Mouse (Mus musculus) neural tube, embryonic 12.5 days (tissue): ENCODE measurements at regions not wholly inside any gene's neighbourhood (a gene's known extent, or its start where the extent isn't known, plus 50 kb on each side); places are given as distances from the start of the nearest gene placed in this dataset.
A peak's percentile ranks its signal among the peaks of the same experiment; 100 is the strongest.

ENCODE experiments used
- ATAC-seq: fragments of 200-750 bp; cut with Nextera tagmentation; 2 replicates; pipeline ENCODE4 v1.8.0; 2017; ENCODE audit warnings: low read depth, mild to moderate bottlenecking, moderate TSS enrichment, moderate library complexity; ENCODE audit not compliant: low FRiP score
- H3K27ac ChIP-seq: fragments of 300-500 bp; sonication (generic); 2 replicates; pipeline ENCODE4 v1.5.1; 2016
- H3K27me3 ChIP-seq: fragments of 300-500 bp; sonication (generic); replicated peaks from 2 replicates; pipeline ENCODE4 v1.6.1; 2016; ENCODE audit warnings: mild to moderate bottlenecking
- H3K36me3 ChIP-seq: fragments of 300-500 bp; sonication (generic); 2 replicates; pipeline ENCODE4 v1.6.1; 2016; ENCODE audit warnings: mild to moderate bottlenecking
- H3K4me1 ChIP-seq: fragments of 300-500 bp; sonication (generic); 2 replicates; pipeline ENCODE4 v1.6.1; 2016
- H3K4me2 ChIP-seq: fragments of 300-500 bp; sonication (generic); replicated peaks from 2 replicates; pipeline ENCODE4 v1.6.1; 2016; ENCODE audit warnings: mild to moderate bottlenecking
- H3K4me3 ChIP-seq: fragments of 300-500 bp; sonication (generic); 2 replicates; pipeline ENCODE4 v1.5.1; 2016
- H3K9ac ChIP-seq: fragments of 300-500 bp; sonication (generic); 2 replicates; pipeline ENCODE4 v1.6.1; 2016; ENCODE audit warnings: mild to moderate bottlenecking
- H3K9me3 ChIP-seq: fragments of 300-500 bp; sonication (generic); 2 replicates; pipeline ENCODE4 v1.6.1; 2016; ENCODE audit warnings: mild to moderate bottlenecking
- WGBS: fragments of 180-500 bp; shearing (Covaris S2); methylation state at CpG from one replicate; pipeline ENCODE4 v1.1.7; 2016; 5-methylcytosine and 5-hydroxymethylcytosine counted together

DNA sequence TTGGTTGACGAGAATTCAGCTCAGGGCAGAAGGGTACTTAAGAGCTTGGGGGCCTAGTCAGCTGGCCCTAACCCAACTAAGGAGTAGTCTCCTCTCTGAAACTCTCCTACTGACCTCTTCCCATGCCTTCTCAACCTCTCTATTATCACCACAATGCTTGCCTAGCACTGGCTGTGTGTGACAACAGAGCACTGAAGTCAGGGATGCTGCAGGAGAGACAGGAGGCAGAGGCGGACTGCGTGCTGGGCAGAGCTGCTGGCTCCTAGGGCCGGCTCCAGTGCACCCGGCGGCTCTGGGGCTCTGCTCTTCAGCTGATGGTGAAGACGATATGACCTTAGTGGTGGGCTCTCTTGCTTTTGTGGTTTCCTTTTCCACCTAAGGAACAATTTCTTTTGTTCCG, 72.6 kb downstream of the Zfp36l2 start:
- 70% methylated on average over 8 of the region's 8 CpGs for WGBS
- ATAC-seq, result no peak

DNA sequence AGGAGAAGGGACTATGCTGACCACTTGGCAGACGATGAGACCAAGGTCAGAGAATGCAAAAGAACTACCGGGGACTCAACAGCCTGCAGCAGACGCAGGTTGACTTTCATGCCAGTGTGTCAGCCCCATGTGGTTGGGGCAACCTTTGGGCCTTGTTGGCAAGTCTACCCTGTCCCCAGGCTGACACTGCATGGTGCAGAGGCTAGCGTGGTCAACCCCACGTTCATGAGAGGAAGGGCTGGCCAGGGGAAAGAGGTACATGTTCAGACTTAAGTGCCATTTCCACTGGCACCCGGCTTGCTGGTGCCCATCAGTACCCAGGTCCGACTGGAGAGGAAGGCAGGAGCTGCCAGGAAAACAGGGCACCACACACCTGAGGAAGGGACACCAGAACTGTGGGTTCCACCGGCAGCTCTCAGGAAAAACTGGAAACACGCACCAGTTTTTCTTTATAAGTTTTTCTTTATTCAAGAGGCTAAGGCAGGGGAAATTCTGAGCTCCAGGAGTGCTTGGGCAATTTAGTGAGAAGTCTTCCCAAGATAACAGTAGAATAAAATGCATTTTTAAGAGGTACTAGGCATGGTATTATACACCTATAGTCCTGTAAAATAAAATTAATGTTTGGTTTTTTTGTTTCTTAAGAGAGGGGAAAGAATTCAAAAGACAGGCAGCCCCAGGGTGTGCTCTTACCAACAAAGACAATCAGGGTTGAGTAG, 73.3 kb downstream of the Zfp36l2 start:
- Histone ChIP-seq H3K27ac (no peak overlapping the region), H3K9ac (no peak overlapping the region), H3K4me3 (no peak overlapping the region), H3K36me3 (no peaks in the 10 kb centered on the region), H3K4me2 (no peak overlapping the region), H3K9me3 (no peaks in the 10 kb centered on the region), H3K4me1 (peaks cover 12% of the 10 kb centered on the region), H3K27me3 (no peaks in the 10 kb centered on the region)
- ATAC-seq, result no peak
- WGBS, result 73% methylated on average over 9 of the region's 9 CpGs

More for the DNA sequence above, 72.6 kb downstream of the Zfp36l2 start:
- no peak overlapping the region for H3K27ac ChIP-seq
- H3K4me1 ChIP-seq, result peaks cover 12% of the 10 kb centered on the region
- no peaks in the 10 kb centered on the region for H3K9me3 ChIP-seq
- H3K4me3 ChIP-seq, result no peak overlapping the region
- H3K27me3 ChIP-seq, result no peaks in the 10 kb centered on the region
- H3K4me2 ChIP-seq, result no peak overlapping the region
- no peaks in the 10 kb centered on the region for H3K36me3 ChIP-seq
- H3K9ac ChIP-seq, result no peak overlapping the region

DNA sequence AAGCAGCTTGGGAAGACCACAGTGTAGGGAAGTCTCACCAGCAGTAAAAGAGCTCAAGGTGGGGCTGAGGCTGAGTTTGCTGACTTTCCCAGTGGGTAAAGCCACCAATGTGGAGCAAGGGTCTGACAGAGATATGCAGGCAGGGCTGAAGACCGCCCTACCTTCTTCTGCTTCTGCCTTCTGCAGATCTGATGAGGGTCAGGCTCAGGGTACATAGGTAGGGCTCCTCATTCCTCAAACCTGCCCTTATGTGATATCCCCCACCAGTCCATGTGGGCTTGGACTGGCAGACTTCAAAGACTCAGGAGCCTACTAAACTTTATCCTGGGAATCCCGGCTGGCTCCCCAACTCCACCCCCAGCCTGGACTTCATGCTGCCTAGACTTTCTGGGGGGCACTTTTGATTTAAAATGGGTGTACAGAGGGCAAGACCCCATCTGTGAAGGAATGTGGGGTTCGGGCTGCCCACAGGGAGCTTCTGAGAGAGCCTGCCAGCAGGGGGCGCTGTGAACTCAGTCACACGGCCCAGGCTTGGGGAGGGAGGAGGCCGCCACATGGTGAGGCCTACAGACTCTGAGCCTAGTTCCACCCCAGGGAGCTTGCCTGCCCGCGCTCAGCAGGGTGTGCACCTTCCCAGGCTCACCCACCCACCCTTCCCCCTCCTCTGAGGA, 74.0 kb downstream of the Zfp36l2 start:
- H3K4me3 ChIP-seq, result no peak overlapping the region
- no peak overlapping the region for H3K9ac ChIP-seq
- ATAC-seq, result peak; percentile 61
- 19% methylated on average over 8 of the region's 8 CpGs for WGBS
- no peaks in the 10 kb centered on the region for H3K36me3 ChIP-seq
- no peaks in the 10 kb centered on the region for H3K9me3 ChIP-seq
- H3K27ac ChIP-seq, result no peak overlapping the region
- H3K4me2 ChIP-seq, result no peak overlapping the region
- H3K4me1 ChIP-seq, result peaks cover 12% of the 10 kb centered on the region
- H3K27me3 ChIP-seq, result no peaks in the 10 kb centered on the region

DNA sequence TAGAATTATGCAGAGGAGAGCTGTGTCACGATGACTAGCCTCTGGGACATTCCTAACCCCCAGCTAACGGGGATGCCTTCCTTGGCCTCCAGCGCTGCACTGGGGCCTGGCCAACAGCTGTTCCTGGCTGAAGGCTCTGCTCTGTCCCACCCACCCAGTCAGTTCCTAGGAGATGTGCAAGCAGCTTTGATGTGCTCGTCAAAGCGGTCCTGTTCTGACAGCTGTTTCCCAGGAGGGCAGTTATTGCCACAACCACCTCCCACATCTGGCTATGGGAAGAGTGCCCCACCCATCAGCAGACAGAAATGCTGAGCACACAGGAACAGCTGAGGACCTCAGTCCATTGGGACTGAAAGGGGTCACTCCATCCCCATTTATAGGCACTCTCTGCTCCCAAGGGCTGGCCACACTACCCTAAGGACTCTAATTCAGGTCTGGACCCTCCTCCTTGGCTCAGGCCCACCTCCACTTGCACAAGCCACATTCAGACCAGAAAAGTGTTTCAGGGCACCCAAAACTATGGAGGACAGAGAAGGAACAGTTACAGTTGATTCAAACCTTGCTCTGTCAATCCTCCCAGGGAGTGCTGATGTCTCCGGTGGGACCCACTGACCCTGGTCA, 75.2 kb downstream of the Zfp36l2 start:
- Histone ChIP-seq H3K36me3 (no peaks in the 10 kb centered on the region), H3K4me2 (no peak overlapping the region), H3K9me3 (no peaks in the 10 kb centered on the region), H3K27me3 (no peaks in the 10 kb centered on the region), H3K4me3 (no peak overlapping the region), H3K4me1 (peaks cover 9% of the 10 kb centered on the region), H3K27ac (no peak overlapping the region), H3K9ac (no peak overlapping the region)
- no peak for ATAC-seq
- 33% methylated on average over 6 of the region's 6 CpGs for WGBS

DNA sequence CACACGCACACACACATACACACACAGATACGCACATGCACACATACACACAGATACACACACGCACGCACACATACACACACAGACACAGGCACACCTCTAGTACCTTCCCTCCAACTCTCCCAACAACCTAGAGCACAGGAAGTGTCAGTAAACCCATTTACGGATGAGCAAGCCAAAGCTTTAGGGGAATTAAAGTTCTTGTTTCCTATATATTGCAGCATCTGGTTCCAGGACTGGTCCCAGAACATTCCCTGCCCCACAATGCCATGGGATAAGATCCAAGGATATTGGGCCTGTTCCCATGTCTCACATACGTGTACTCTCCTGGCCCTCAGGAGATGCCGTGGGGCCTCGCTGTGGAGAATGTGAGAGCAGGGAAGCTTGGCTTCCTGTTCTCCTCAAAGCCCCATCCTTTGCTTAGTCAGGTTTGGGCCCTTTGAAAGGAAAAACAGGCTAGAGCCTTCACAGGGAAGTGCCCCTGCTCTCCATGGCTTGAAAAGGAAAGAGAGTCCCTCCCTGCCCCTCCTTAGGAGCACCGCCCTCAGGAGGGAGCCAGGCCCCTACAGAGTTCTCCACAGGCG, 75.9 kb downstream of the Zfp36l2 start:
- no peak overlapping the region for H3K4me3 ChIP-seq
- H3K4me1 ChIP-seq, result peaks cover 11% of the 10 kb centered on the region
- no peaks in the 10 kb centered on the region for H3K27me3 ChIP-seq
- ATAC-seq, result no peak
- H3K4me2 ChIP-seq, result no peak overlapping the region
- WGBS, result 81% methylated on average over 10 of the region's 10 CpGs
- no peaks in the 10 kb centered on the region for H3K9me3 ChIP-seq
- no peak overlapping the region for H3K9ac ChIP-seq
- H3K27ac ChIP-seq, result no peak overlapping the region
- H3K36me3 ChIP-seq, result no peaks in the 10 kb centered on the region

DNA sequence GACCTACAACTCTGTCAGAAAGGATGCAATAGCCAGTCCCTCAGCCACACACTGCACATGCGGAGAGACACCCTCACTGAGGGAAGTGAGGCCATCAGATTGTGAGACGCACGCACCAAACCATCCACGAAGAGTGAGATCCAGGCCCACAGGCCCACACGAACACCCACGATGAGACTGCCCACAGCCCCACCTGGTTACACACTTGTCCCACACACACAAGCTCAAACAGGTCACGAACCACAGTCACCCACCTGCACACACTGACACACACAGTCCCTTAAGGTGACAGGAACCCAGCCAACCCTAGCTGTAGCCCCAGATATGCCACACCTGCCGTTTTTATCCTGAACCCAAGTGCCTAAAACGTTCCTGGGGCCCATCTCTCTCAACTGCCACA, 76.8 kb downstream of the Zfp36l2 start:
- Histone ChIP-seq H3K4me3 (no peak overlapping the region), H3K9me3 (no peaks in the 10 kb centered on the region), H3K36me3 (no peaks in the 10 kb centered on the region), H3K27me3 (no peaks in the 10 kb centered on the region), H3K4me1 (peaks cover 12% of the 10 kb centered on the region), H3K27ac (no peak overlapping the region), H3K4me2 (no peak overlapping the region), H3K9ac (no peak overlapping the region)
- no peak for ATAC-seq
- 85% methylated on average over 9 of the region's 9 CpGs for WGBS

DNA sequence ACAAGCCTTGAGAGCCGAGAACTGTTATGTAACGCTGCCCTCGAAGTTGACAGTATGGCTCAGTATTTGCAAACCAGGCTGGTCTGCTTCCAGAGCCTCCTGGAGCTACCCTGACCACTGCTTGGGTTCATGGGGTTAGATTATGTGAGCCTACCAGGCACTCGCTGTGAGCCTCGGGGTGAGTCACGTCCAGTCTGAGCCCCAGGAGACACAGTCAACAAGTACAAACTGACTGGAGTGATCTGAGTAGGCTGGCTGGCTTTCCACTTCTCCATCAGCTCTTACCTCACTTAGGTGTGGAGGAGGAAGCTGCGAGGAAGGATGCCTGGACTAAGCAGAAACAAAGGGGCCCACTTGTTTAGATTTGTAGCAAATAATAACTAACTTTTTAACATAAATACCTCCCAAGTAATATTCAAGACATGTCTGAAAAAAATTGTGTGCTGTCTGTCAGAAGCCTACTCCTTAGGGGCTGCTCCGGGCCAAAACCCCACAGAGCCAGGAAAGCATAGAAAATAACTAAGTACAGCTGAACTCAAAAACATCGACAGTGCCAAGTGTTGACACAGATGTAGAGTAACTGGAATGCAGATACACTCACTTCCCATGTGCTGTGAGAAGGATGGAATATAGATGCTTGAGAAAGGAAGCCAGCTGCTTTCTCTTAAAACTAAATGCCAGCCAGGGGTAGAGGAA, 77.6 kb downstream of the Zfp36l2 start:
- H3K27me3 ChIP-seq, result no peaks in the 10 kb centered on the region
- no peak overlapping the region for H3K27ac ChIP-seq
- WGBS, result 83% methylated on average over 9 of the region's 9 CpGs
- H3K4me3 ChIP-seq, result no peak overlapping the region
- no peaks in the 10 kb centered on the region for H3K9me3 ChIP-seq
- no peak overlapping the region for H3K9ac ChIP-seq
- no peaks in the 10 kb centered on the region for H3K36me3 ChIP-seq
- H3K4me1 ChIP-seq, result peaks cover 12% of the 10 kb centered on the region
- no peak overlapping the region for H3K4me2 ChIP-seq
- no peak for ATAC-seq

DNA sequence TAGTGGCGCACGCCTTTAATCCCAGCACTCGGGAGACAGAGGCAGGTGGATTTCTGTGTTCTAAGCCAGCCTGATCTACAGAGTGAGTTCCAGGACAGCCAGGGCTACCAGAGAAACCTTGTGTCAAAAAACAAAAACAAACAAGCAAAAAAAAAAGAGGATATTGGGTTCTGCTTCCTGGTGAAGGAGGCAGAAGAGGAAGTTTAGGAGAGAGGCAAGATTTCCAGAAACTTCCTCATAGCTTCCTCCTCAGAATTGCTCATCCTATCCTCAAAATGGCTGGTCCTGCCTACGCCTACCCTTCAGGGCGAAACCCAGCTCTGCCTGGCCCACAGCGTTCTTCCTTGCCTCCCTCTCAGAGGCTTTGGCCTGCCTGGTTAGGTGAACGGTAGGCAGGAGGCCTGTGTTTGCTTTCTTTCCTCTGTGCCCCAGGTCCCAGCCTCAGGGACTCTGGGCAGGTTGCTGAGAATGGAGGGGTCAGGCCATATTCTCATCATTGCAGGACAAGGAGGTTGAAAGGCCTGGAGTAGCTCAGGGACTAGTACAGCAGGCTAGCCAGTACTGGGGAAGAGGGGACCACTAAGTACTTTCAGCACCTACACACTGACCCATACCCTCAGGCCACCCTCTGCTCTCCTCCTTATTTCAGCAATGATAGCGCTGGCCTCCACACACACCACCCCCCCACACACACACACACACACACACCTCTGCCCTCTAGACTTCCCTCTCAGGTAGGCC, 79.6 kb downstream of the Zfp36l2 start:
- no peak for ATAC-seq
- H3K9ac ChIP-seq, result no peak overlapping the region
- no peaks in the 10 kb centered on the region for H3K9me3 ChIP-seq
- 88% methylated on average over 8 of the region's 8 CpGs for WGBS
- no peak overlapping the region for H3K4me3 ChIP-seq
- H3K27me3 ChIP-seq, result no peaks in the 10 kb centered on the region
- H3K4me2 ChIP-seq, result no peak overlapping the region
- H3K4me1 ChIP-seq, result peaks cover 19% of the 10 kb centered on the region
- no peak overlapping the region for H3K27ac ChIP-seq
- no peaks in the 10 kb centered on the region for H3K36me3 ChIP-seq

DNA sequence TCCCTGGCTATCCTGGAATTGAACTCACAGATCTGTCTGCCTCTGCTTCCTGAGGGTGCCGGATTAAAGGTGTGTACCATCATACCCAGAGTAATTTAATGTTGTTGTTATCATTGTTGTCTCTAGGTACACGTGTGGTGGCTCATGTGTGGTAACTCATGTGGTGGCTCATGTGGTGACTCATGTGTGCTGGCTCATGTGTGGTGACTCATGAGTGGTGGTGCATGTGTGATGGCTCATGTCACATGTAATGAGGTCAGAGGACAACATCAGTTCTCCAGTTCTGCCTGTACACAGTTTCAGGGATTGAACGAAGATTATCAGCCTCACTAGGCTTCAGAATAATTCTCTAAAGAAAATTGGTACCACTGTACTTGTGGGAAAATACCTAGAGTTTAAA, 80.2 kb downstream of the Zfp36l2 start:
- no peak overlapping the region for H3K4me2 ChIP-seq
- H3K9me3 ChIP-seq, result no peaks in the 10 kb centered on the region
- no peak overlapping the region for H3K27ac ChIP-seq
- WGBS, result 84% methylated on average over 3 of the region's 3 CpGs
- H3K4me1 ChIP-seq, result peaks cover 17% of the 10 kb centered on the region
- no peak overlapping the region for H3K4me3 ChIP-seq
- H3K36me3 ChIP-seq, result no peaks in the 10 kb centered on the region
- H3K27me3 ChIP-seq, result no peaks in the 10 kb centered on the region
- no peak overlapping the region for H3K9ac ChIP-seq
- ATAC-seq, result no peak

DNA sequence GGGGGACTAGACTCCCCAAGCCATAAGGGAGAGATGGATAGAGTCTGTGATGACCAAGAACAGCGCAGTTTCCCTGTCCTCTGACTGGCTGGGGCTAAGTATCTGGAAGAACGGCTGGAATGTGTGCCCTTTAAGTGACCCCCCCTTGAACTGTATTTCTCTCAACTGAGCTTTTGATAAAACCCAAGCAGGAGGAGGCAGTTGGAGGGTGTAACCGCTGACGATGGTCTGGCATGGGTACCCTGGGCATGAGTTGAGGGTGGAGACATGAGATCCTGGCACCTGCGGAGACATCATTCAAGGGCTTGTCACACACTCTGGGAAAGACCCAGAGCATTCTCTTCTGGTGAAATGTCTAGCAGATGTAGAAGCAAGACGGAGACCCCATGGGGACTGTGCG, 83.5 kb downstream of the Zfp36l2 start:
- H3K4me3 ChIP-seq, result no peak overlapping the region
- no peaks in the 10 kb centered on the region for H3K27me3 ChIP-seq
- WGBS, result 69% methylated on average over 7 of the region's 7 CpGs
- no peak overlapping the region for H3K27ac ChIP-seq
- no peaks in the 10 kb centered on the region for H3K9me3 ChIP-seq
- peaks cover 24% of the 10 kb centered on the region for H3K4me1 ChIP-seq
- no peaks in the 10 kb centered on the region for H3K36me3 ChIP-seq
- ATAC-seq, result no peak
- no peak overlapping the region for H3K9ac ChIP-seq
- no peak overlapping the region for H3K4me2 ChIP-seq

DNA sequence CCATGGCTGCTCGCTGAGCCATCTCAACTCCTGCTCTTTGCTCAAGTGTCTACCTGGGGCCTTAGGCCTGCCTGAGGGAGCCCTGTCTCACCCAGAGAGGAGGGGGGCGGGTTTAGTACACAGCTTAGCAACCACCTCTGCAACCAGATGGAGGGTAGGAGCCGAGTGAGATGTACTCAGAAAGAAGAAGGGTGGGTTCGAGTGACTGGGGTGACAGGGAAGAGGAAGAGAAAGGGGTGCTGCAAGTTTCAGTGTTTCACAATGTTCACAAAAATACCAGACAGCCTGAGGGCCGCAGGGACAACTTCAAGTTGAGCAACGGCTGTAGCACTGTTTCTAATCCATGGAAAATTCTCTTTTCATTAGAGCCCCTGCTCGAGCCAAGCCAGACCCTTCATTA, 84.4 kb downstream of the Zfp36l2 start:
- no peak overlapping the region for H3K4me3 ChIP-seq
- H3K4me2 ChIP-seq, result no peak overlapping the region
- 70% methylated on average over 7 of the region's 7 CpGs for WGBS
- H3K4me1 ChIP-seq, result peaks cover 24% of the 10 kb centered on the region
- ATAC-seq, result no peak
- H3K27ac ChIP-seq, result no peak overlapping the region
- H3K27me3 ChIP-seq, result no peaks in the 10 kb centered on the region
- no peaks in the 10 kb centered on the region for H3K36me3 ChIP-seq
- H3K9ac ChIP-seq, result no peak overlapping the region
- no peaks in the 10 kb centered on the region for H3K9me3 ChIP-seq
